Mouse (Mus musculus): ENCODE results near the gene Lpin2.
A peak's percentile ranks its signal among the peaks of the same experiment; 100 is the strongest.

Gene Lpin2

DNA sequence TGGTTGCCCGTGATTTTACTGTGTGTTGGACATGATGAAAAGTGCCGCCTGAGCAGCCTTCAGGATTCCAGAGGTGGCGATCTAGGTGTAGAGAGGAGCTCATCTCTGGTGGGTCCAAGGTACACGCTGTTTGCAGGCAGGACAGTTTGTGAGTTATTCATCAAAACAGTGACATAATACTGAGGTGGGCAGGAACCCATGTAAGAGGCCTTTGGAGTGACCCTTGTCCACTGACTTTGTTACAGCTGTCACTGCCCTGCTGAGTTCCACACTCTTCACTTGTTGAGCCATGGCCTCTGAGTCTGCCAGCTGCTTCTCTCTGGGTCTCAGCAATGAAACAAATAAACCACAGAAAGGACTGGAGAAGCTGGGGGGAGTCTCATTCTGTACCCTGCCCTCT is 19.8 kb downstream of the Lpin2 start:
- DNase-seq (ENCODE audit: low spot score in 2 of 2) = no peak

DNA sequence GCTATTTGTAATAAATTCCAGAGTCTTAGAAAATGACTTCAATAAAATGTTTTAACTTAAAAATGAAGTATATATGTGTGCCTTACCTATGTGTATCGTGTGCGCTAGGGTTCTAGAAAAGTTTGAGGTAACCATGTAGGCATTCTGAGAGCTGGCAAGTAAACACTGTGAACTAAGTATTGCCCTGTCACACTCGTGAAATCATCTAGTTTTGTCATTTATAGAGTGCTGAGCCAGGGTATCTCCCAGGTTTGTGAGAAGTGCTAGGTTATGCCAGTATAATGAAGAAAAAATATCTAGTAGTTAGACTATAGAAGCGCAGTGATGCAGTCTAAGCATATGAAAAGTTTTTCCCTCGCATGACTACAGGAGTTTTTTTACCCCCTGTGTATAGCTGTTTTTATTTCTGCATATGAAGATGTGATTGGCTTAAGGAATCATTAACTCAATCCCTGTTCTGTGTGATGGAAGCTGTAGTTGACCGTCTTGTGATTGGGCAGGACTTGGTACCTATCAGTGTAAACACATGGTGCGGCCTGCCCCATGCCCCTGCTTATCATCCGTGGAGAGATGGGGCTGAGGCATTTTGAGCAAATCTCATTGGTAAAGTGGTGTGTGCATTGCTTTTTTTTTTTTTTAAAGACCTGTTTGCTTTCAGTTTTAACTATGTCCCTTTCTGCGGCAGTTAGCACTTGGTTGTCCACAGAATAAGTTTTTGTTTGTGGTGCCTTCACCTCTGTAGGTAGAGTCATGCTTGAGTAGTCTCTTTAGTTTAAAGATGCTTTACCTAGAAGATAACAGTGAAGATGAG is 21.8 kb downstream of the Lpin2 start:
- no peak for DNase-seq (ENCODE audit: low spot score in 2 of 2)

DNA sequence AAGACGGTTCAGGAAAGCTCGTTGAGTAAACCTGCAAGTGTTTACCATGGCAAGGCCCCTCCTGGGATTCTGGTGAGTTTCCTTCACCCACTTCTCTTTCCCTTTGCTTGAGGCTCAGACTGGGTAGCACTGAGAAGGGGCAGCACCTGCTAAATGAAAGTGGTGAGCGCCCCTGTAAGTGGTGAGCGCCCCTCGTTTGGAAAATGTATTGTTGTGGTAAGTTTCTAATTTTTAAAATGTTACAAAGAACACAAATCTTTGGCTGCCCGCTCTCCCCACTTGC is 22.4 kb downstream of the Lpin2 start:
- DNase-seq (ENCODE audit: low spot score in 2 of 2) = no peak

DNA sequence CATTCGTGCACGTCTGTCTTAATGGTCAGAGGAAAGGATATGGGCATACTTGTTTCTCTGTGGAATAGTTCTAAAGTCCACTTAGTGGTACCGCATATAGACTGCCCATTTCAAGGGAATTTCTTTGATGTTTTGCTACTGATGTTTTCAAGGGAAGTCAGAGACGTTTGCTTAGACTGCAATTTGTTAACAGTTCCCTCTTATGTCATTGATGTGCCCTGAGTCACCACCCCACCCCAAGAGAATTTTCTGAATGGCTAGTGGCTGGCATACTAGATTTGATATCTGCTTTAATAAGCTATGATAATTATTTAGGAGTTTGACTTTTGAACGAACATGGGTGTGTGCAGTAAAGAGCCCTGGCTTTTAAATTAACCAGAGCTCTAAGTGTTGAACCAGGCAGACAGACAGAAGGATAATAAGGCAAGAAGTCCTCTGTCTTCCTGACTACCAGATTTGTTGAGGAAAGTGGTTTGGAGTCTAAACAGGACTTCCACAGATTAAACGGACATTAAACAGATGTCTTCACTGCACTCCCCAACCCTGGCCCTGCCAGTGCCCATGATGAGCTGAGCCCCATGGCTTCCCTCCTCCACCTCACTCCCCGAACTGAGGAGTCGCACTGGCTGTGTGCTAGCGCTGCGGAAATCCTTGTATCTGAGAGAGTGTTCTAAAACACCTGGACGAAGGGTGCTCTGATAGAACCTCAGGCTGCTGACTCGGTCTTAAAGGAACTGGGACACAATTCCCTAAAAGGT is 24.0 kb downstream of the Lpin2 start:
- no peak for DNase-seq (ENCODE audit: low spot score in 2 of 2)

DNA sequence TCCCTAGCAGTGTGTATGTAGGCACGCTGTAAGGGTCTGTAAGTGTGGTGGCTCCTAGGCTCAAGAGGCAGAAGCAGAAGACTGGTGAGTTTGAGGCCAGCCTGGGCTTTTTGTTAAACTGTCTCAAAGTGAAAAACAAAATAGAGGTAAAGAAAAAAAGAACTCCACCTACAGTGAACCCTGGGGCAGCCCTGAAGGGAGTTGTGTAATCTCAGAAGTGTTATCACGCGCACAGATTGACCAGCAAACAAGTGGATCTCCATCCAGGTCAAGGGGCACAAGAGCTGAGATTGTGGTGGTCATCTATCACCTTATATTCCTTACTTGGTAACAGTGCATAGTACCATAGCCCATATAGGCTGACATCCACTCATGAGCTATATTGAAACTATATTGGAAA is 24.9 kb downstream of the Lpin2 start:
- no peak for DNase-seq (ENCODE audit: low spot score in 2 of 2)

DNA sequence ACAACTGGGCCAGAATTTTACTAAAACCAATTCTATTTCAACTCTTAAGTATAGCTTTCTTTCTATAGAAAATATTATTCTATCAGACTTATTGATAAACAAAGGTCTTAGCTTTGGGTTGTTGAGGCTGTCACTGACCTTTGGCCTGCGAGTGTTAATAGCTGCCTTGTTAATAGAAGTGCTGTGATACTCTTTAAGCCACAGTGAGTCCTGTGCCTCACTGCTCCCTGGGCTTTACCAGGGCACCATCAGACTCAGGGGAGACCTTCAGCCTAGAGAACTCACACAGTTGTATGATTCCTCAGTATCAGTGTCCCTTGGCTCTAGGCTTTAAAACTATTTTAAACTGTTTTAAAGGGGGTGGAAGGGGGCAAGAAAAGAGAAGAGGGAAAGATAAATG is 26.0 kb downstream of the Lpin2 start:
- no peak for DNase-seq (ENCODE audit: low spot score in 2 of 2)

DNA sequence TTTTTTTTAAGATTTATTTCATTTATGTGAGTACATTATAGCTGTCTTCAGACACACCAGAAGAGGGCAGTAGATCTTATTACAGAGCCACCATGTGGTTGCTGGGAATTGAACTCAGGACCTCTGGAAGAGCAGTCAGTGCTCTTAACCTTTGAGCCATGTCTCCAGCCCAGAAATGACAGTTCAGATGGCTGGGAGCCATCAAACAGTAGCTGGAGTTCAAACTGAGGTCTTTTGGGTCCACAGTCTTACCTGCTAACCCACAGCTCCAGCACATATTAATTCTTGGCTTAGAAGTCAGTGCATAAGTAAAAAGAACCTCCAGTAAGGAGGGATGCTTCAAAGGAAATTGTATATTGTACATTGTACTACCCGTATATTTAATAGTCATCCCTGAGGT is 26.6 kb downstream of the Lpin2 start:
- no peak for DNase-seq (ENCODE audit: low spot score in 2 of 2)

DNA sequence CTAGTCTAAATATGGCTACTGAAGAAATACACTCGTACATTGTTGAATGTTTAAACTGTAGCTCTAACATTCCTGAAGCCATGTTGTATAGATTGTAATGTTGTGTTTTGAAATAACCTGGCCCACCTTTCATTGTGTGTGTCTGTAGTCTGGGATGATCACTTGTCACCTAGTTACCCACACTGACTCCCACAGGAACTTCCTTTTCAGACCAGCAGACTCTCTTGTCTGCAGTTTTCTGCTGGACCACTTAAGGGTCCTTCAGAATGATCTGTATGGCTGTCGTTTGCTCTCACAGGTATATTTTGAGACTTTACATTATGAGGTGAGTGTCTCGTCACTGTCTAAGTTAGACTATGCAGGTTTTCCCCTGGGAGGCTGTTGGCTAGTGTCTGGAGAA is 27.6 kb downstream of the Lpin2 start:
- no peak for DNase-seq (ENCODE audit: low spot score in 2 of 2)

DNA sequence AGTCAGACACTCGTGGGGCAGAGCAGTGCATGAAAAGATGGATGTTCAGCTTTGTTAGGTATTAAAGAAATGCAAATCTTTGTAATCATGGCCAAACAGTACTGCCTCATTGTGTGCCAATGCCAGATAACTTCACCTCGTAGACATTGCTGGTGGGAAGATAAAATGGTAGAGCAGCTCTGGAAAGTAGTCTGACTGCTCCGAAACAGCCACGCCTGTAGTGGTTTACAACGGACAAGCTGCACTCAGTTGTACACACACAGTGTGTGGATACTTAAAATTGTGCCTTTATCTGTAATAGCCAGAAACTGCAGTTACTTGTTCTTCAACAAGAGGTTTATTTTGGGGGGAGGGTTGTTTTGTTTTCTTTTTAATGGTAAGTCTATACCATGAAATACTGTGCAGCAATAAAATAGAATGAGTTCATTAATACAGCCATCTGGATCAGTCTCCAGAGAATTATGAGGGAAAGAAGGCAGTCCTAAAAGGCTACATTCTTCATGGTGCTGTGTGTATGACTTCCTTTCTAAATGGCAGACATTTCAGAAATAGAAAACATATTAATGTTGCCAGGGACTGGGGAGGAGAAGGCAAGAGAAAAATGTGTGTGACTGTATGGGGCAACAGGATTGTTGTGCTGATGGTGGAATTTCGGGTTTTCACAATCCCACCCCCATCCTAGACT is 29.7 kb downstream of the Lpin2 start:
- DNase-seq (ENCODE audit: low spot score in 2 of 2) = no peak

DNA sequence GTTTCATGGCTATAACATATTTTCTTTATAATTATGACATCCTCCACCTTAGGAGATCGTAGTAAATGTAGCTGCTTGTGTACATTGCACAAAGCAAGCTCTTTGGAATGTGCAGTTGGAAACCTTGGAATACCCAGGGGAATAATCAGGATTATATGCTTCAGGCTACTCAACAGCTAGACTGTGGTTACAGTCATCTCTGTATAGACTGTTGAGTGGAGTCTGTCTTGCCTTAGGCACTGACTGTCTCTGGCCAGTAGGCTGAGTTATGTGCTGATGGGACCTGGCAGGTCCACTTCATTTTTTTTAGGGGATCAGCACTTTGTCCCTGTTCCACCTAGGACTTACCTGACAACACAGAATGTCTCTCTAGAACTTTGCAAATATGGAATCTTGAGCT is 31.3 kb downstream of the Lpin2 start:
- no peak for DNase-seq (ENCODE audit: low spot score in 2 of 2)

DNA sequence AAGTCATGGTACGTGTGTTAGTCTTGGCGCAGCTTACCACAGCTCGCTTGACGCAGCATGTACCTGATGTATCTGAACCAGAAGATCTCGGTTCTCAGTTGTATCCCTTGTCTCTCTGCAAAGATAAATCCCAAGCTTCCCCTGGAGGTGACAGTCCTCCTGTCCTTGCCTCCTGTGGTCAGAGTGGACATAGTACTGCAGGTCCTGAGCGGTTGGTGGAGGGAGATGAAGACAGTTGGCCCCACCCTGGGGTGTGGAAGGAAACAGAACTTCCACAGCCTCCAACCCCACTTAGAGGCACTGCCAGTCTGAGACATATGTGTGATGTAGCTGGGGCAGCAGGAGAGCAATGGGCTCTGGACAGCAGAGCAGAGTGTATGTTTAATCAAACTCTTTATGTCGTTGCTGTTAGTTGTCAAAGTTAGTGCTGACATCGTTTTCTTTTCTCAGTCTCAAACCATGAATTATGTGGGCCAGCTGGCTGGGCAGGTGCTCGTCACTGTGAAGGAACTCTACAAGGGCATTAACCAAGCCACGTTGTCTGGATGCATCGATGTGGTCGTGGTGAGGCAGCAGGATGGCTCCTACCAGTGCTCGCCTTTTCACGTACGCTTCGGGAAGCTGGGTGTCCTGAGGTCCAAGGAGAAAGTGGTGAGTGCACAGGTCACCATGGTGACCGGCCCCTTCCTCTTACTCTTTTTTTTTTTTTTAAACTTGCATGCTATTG is 32.3 kb downstream of the Lpin2 start:
- no peak for DNase-seq (ENCODE audit: low spot score in 2 of 2)

DNA sequence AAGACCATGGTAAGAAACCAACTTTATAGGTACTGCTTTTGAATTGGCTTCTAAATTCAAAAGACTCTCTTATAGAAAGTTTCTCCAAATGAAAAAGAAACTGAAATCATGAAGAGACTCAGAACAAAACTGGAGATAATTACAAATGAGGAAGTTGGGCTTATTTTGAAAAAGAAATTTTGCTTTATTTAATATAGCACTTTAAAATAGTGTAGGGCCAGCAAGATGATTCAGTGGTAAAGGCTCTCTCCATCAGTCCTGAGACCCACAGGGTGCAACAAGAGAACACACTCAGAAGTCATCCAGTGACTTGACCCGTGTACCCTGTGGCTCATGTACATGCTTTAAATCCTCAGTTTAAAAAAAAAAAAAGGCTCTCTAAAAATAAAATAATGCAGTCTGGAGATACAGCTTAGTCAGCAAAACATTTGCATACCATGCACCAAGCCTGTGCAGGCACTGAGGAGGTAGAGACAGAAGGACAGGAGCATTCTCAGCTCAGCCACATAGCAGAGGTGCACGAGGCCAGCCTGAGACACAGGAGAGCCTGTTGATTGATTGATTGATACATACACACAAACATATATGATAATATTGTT is 33.0 kb downstream of the Lpin2 start:
- no peak for DNase-seq (ENCODE audit: low spot score in 2 of 2)

DNA sequence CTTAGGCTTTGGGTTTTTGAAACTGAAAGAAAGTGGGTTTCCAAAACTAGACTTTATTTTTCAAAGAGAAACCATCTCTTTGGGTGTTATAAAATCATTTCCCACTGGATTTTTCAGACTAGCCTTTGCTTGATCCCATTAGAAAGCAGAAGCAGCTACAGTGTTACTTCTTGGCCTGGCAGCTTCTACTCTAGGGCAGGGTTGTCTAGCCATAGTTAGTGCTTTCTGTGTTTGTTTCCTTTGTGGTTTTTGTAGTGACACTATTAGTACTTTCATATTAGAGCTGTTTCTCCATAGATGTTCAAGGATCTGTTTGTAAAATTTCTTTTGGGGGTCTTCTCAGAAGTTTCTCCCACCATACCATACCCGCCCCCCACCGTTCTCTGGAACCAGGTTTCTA is 33.9 kb downstream of the Lpin2 start:
- no peak for DNase-seq (ENCODE audit: low spot score in 2 of 2)

DNA sequence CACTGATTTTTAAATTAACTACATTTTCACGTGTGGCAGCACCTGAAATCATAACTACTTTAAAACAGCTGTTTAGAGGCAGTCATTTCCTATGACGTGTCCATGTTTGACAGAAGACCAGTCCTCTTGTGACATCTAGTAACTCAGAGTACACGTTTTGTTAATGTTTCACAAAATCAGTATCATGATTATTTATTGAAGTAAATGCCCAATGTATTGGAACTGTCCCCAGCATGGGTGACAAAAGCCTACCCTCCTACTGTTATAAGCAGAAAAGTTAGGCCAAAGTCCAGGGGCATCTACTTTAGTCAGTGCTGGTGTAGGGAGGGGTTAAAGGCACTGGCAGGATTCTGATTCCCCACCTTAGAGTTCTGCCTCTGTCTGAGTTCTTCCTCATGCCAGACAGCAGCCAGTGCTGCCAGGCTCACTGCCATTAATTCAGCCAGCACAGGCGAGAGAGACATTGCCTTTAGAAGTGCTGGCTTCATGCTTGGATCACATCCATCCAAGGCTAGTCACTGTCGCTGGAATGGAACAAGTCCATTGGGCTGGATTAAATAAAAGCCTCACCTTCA is 34.8 kb downstream of the Lpin2 start:
- DNase-seq (ENCODE audit: low spot score in 2 of 2) = no peak

DNA sequence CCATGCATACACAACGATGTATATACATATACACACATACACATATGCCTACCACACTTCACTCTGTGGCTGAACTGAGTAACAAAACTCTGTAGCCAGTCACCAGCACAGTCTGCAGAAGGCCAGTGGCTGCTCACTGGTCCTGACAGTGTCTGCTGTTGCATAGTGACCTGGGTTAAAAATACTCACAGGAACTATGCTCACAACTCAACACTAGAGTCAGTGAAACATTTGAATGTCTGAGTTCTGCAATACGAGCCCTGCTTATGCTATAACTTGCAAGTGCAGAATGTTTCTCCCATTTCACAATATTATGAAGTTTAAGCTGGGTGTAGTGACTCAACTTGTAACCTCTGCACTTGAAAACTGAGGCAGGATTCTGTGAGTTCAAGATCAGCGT is 39.0 kb downstream of the Lpin2 start:
- no peak for DNase-seq (ENCODE audit: low spot score in 2 of 2)

DNA sequence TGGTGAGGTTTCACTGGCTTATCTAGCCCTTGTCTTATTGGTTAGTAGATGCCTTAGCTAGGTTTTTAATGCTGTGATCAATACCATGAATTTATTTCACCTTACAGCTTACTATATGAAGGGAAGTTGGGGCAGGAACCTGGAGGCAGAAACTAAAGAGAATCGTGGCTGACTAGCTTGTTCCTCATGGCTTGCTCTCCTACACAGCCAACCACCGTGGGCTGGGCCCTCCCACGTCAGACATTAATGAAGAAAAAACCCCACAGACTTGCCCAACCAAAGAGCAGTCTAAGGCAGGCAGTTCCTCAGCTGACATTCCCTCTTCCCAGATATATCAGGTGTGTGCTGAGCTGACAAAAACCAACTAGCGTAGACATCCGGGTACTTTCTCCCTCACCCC is 41.3 kb downstream of the Lpin2 start:
- DNase-seq (ENCODE audit: low spot score in 2 of 2) = peak; percentile 24 to 29

DNA sequence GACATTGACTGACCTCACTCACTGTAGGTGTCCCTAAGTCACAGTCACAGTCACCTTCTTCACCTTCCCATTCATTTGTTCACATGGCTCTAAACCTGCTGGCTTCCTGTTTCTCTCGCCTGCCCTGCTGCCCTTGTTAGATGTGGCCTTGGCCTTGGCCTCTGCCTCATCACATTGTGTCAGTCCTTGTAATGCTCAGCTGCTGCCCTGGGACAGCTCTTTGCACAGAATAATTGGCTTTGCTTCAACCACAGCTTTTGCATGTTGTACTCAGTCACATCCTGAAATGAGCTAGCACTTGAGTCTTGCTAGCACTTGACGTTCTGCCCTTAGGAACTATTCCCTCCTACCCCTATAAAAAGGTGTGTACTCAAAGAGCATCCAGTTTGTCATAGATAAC is 42.2 kb downstream of the Lpin2 start:
- DNase-seq (ENCODE audit: low spot score in 2 of 2) = no peak

DNA sequence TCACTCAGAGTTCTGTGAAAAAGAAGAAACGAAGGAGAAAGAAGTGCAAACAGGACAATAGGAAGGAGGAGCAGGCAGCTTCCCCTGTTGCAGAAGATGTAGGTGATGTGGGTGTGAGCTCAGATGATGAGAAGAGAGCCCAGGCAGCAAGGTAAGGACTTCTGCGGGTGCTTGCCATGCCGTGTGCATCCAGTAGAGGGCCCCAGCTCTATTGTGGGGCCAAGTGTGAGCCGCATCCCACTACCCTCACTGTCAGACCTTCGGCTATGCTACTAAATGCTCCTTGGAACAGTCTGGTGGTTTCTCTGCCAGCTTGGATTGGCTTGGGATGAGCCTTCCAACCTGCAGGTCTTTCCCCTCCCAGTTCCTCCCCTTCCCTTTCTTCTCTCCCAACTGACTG is 42.7 kb downstream of the Lpin2 start:
- no peak for DNase-seq (ENCODE audit: low spot score in 2 of 2)

DNA sequence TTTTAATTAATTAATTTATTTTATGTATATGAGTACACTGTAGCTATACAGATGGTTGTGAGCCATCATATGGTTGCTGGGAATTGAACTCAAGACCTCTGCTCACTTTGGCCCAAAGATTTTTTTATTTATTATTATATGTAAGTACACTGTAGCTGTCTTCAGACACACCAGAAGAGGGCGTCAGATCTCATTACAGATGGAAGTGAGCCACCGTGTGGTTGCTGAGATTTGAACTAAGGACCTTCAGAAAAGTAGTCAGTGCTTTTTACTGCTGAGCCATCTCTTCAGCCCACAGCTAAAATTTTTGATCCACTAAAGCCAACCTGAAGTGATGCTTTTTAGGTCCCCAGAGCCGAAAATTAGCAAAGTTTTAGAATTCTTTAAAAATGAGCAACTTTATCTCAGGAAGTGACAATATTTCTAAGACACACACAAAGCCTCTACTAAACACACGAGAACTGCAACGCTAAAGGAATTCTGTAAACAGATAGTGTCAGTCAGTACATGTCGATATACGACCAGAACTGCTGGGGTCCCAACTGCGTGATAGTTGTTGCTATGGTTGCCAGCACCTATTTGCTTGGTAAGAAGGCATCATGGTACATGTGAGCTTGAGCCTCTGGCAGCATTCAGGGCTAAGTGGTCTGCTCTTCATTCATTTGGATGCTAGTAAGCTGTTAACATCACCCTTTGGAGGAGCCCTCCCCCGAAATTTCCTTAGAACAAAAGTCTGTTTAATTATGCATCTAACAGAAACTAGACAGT is 45.0 kb downstream of the Lpin2 start:
- DNase-seq (ENCODE audit: low spot score in 2 of 2) = no peak

DNA sequence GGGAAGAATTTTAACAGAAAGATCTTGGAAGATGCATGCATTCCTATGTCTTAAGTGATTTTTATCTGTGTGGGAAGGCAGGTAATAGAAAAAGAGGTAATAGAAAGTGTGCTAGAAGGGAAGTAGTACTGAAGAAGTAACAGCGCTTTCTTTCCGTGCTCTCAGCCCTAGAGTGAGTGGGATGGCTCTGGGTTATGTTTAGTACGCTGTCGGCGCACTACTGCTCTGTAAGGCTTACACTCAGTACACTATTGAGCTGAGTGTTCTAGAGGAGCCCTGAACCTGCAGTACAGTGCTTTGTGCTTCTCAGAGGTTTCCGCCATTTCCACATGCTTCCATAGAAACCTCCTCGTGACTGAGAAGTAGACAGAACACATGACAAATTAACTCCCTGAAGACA is 46.3 kb downstream of the Lpin2 start:
- peak in 1 of 2 experiments; percentile 34 for DNase-seq (ENCODE audit: low spot score in 2 of 2)

All from right cerebral cortex, adult 2 months (tissue).